24 mouse cellular contexts compared by ENCODE assay signal in genomic region chr14:56262153-56262552, GRCm38 (mm10). TPM values are rescaled to one million over a fixed set of nuclear protein-coding genes. Genes with fewer than 3 reads are reported as not detected.
DNase-seq lines count a peak whose midpoint lies in the region; ATAC-seq and TF ChIP-seq lines count a peak whose summit lies in the region.
"Had no signal": no experiment of that assay in that cellular context is flagged by ENCODE, and none has a peak within 500 bp of the region (broad histone marks: within the 10 kb centered on the region; RNA-seq: fewer than 3 reads in every experiment).

Gene Gzmb, minus strand, starts transcription at chr14:56262260.

- H3K36me3 ChIP-seq in small intestine, adult 2 months (ENCODE audit: control insufficient read depth, insufficient read depth, low read length): no peaks in the 10 kb centered on the region; the same call in 1 of the 2 replicates
- H3K36me3 ChIP-seq in intestine, embryonic 15.5 days: no peaks in the 10 kb centered on the region
- no peaks in the 10 kb centered on the region for H3K36me3 ChIP-seq in hindbrain, embryonic 11.5 days (ENCODE audit: control insufficient read depth, insufficient read depth, low read length)
- H3K36me3 ChIP-seq: heart, embryonic 12.5 days; hindbrain, embryonic 12.5 days; neural tube, embryonic 15.5 days had no signal

- no peak for TF ChIP-seq POLR2A in small intestine, adult 2 months (IDR thresholded peaks at IDR 0.05; ENCODE audit: low read depth, low read length)

- no peak for ATAC-seq in intestine, embryonic 15.5 days
- ATAC-seq in hindbrain, embryonic 11.5 days (ENCODE audit: low FRiP score): no peak
- ATAC-seq: forebrain, embryonic 13.5 days; midbrain, embryonic 16.5 days had no signal

- no peaks in the 10 kb centered on the region for H3K4me1 ChIP-seq in small intestine, adult 2 months (ENCODE audit: control insufficient read depth, insufficient read depth, insufficient read length, low read length)
- H3K4me1 ChIP-seq in intestine, embryonic 15.5 days (replicated peaks): no peaks in the 10 kb centered on the region
- no peaks in the 10 kb centered on the region for H3K4me1 ChIP-seq in hindbrain, embryonic 11.5 days (replicated peaks; ENCODE audit: control insufficient read depth, insufficient read depth, low read length)
- H3K4me1 ChIP-seq: forebrain, embryonic 13.5 days; heart, embryonic 12.5 days; hindbrain, embryonic 12.5 days; neural tube, embryonic 15.5 days had no signal

- no peak within 1 kb of the TSS for H3K4me2 ChIP-seq in intestine, embryonic 15.5 days (replicated peaks)
- no peak within 1 kb of the TSS for H3K4me2 ChIP-seq in hindbrain, embryonic 11.5 days (replicated peaks; ENCODE audit: low read depth, low read length)
- H3K4me2 ChIP-seq: forebrain, embryonic 13.5 days; heart, embryonic 12.5 days; hindbrain, embryonic 12.5 days; lung, embryonic 14.5 days; neural tube, embryonic 15.5 days had no signal

- H3K4me3 ChIP-seq in small intestine, adult 2 months (ENCODE audit: low read depth, low read length): peak within 1 kb of the TSS; percentile 30
- no peak within 1 kb of the TSS for H3K4me3 ChIP-seq in intestine, embryonic 15.5 days (replicated peaks)
- H3K4me3 ChIP-seq in hindbrain, embryonic 11.5 days (ENCODE audit: low read depth, low read length): no peak within 1 kb of the TSS
- H3K4me3 ChIP-seq: forebrain, embryonic 13.5 days; gastrocnemius, adult 2 months; heart, embryonic 12.5 days; hindbrain, embryonic 12.5 days; neural tube, embryonic 15.5 days had no signal

- no peak for TF ChIP-seq CTCF in small intestine, adult 2 months (IDR thresholded peaks at IDR 0.05; ENCODE audit: extremely low read depth, insufficient read length, insufficient replicate concordance, low read depth, low read length)

- peak within 1 kb of the TSS; percentile 42; the same call in 1 of the 2 replicates for H3K27ac ChIP-seq in small intestine, adult 2 months (ENCODE audit: insufficient read depth, low read depth, low read length)
- H3K27ac ChIP-seq in intestine, embryonic 15.5 days: no peak within 1 kb of the TSS
- H3K27ac ChIP-seq in hindbrain, embryonic 11.5 days (ENCODE audit: low read depth, low read length): no peak within 1 kb of the TSS
- H3K27ac ChIP-seq: forebrain, embryonic 13.5 days; gastrocnemius, adult 2 months; hindbrain, embryonic 12.5 days; liver, embryonic 14.5 days; neural tube, embryonic 15.5 days had no signal

- no peaks in the 10 kb centered on the region for H3K27me3 ChIP-seq in small intestine, adult 2 months (ENCODE audit: control insufficient read depth, insufficient read depth, low read length)
- H3K27me3 ChIP-seq in intestine, embryonic 15.5 days (replicated peaks): no peaks in the 10 kb centered on the region
- no peaks in the 10 kb centered on the region for H3K27me3 ChIP-seq in hindbrain, embryonic 11.5 days (ENCODE audit: control insufficient read depth, insufficient read depth, low read length)
- H3K27me3 ChIP-seq: forebrain, embryonic 13.5 days; heart, embryonic 12.5 days; hindbrain, embryonic 12.5 days; neural tube, embryonic 15.5 days had no signal

- DNase-seq in CD4-positive helper T cell, adult 2 months (ENCODE audit: low read depth, low spot score): peak; percentile 71
- DNase-seq in T-cell, adult 2 months (ENCODE audit: low spot score): peak; percentile 49
- DNase-seq in large intestine, adult 2 months (ENCODE audit: low read depth, low spot score): no peak
- no peak for DNase-seq in testis, postnatal 10 days (ENCODE audit: low spot score)
- DNase-seq in hindbrain, embryonic 11.5 days (ENCODE audit: low spot score): no peak
- DNase-seq: adrenal gland, postnatal 25 days; cerebellum, adult 8-10 months; cerebellum, postnatal 36 days; gastrocnemius, adult 2 months; heart, adult 18-20 months; heart, postnatal 10 days; kidney, adult 9 months; kidney, postnatal 25 days; lung, embryonic 14.5 days; spleen, adult 18-20 months had no signal

- whole genome bisulfite sequencing in large intestine, adult 2 months: 76% methylated on average over 5 of the region's 5 CpGs
- 83% methylated on average over 5 of the region's 5 CpGs for WGBS in small intestine, adult 2 months
- WGBS in intestine, embryonic 15.5 days: 82% methylated on average over 5 of the region's 5 CpGs
- WGBS in hindbrain, embryonic 11.5 days: 89% methylated on average over 5 of the region's 5 CpGs

- no peak within 1 kb of the TSS for H3K9ac ChIP-seq in intestine, embryonic 15.5 days
- H3K9ac ChIP-seq in hindbrain, embryonic 11.5 days (ENCODE audit: low read depth, low read length): no peak within 1 kb of the TSS
- H3K9ac ChIP-seq: forebrain, embryonic 13.5 days; heart, embryonic 12.5 days; hindbrain, embryonic 12.5 days; liver, embryonic 14.5 days; lung, embryonic 14.5 days; neural tube, embryonic 15.5 days had no signal

- H3K9me3 ChIP-seq in intestine, embryonic 15.5 days: no peaks in the 10 kb centered on the region
- no peaks in the 10 kb centered on the region for H3K9me3 ChIP-seq in hindbrain, embryonic 11.5 days (ENCODE audit: control insufficient read depth, low read length)
- H3K9me3 ChIP-seq: forebrain, embryonic 13.5 days; heart, embryonic 12.5 days; hindbrain, embryonic 12.5 days; neural tube, embryonic 15.5 days had no signal

RNA-seq across cellular contexts. Expression of gene Gzmb, which starts in this region (rescaled TPM):
- 21.5 and 33.5 TPM in 2 replicates for polyA plus RNA-seq in large intestine, adult 2 months (2012; rRNA removed)
- polyA plus RNA-seq in small intestine, adult 2 months (2012; rRNA removed): 11.1 and 12.3 TPM in 2 replicates
- 1.2 and 1.4 TPM in 2 replicates for polyA plus RNA-seq in intestine, embryonic 15.5 days (2015; fragmentation: Nextera tagmentation; extraction: Ambion mirVana)
- 0.11 TPM in 1 of 2 replicates, not detected in the other for polyA plus RNA-seq in hindbrain, embryonic 11.5 days (2014; fragmentation: Nextera tagmentation; extraction: Ambion mirVana)
- polyA plus RNA-seq: brain, embryonic 14.5 days; forebrain, embryonic 13.5 days; heart, embryonic 12.5 days; midbrain, embryonic 16.5 days; neural tube, embryonic 15.5 days had no signal

Comparison
In these comparisons a context has a peak if more than half of its experiments do, and no peak if none do; other contexts are left out.
1. DNase-seq: peak in CD4-positive helper T cell, adult 2 months (single experiment) and T-cell, adult 2 months (single experiment); none in large intestine, adult 2 months (single experiment), testis, postnatal 10 days (single experiment) and hindbrain, embryonic 11.5 days (single experiment).